In the genomic region with DNA sequence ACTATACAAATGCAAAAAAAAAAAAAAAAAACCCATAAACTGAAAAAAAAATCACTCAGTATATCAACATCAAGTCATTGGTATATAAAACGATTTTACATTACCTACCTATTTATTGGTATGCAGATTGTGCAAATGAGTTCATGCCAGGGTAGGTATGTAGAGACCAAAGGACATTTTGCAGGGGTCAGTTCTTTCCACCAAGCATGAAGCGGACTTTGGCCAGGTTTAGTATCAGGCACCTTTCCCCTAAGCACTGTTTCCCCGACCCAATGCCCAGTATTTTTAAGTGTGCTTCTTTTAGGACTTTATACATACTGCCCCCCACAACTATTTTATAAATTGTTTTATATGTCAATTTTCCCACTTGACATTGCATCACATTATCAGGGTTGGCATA, we compare ENCODE assay signal across 20 mouse cellular contexts.
"Had no signal": no experiment of that assay in that cellular context is flagged by ENCODE, and none has a peak within 500 bp of the region (broad histone marks: within the 10 kb centered on the region; RNA-seq: fewer than 3 reads in every experiment).

No protein-coding gene starts in this region.

- H3K36me3 ChIP-seq: limb, embryonic 10.5 days; limb, embryonic 13.5 days; liver, embryonic 13.5 days had no signal

- ATAC-seq: inflammation-experienced regulatory T-cells, adult 6 months; intestine, embryonic 16.5 days had no signal

- H3K4me2 ChIP-seq: limb, embryonic 13.5 days; liver, embryonic 13.5 days; midbrain, embryonic 11.5 days had no signal

- H3K4me1 ChIP-seq: liver, embryonic 13.5 days had no signal

- DNase-seq: layer of hippocampus, adult 9-11 months; liver; liver, embryonic 13.5 days; lung, adult 2 months; lung, postnatal 14 days; lung, postnatal 4 days; midbrain, embryonic 14.5 days; right cerebral cortex, adult 18-20 months; right cerebral cortex, postnatal 14 days; right cerebral cortex, postnatal 4 days; thymus, adult 2 months; thymus, postnatal 14 days; thymus, postnatal 4 days had no signal

- H3K27me3 ChIP-seq: limb, embryonic 13.5 days; liver, embryonic 13.5 days had no signal

- H3K4me3 ChIP-seq: layer of hippocampus, adult 2 months; limb, embryonic 10.5 days; limb, embryonic 13.5 days; liver, embryonic 13.5 days had no signal

- H3K9ac ChIP-seq: limb, embryonic 13.5 days; liver, embryonic 13.5 days had no signal

- H3K27ac ChIP-seq: layer of hippocampus, adult 2 months; limb, embryonic 10.5 days; limb, embryonic 13.5 days; liver, embryonic 13.5 days; stomach, postnatal 0 days had no signal

- H3K9me3 ChIP-seq: limb, embryonic 10.5 days; limb, embryonic 13.5 days; liver, embryonic 13.5 days had no signal
